Mouse (Mus musculus): ENCODE results near the gene Krt15. TPM values are rescaled to one million over a fixed set of nuclear protein-coding genes. Genes with fewer than 3 reads are reported as not detected.

Gene Krt15
- total and polyA plus RNA-seq, 3 experiments, result 0.23 to 5.0 TPM; not detected in 1

DNA sequence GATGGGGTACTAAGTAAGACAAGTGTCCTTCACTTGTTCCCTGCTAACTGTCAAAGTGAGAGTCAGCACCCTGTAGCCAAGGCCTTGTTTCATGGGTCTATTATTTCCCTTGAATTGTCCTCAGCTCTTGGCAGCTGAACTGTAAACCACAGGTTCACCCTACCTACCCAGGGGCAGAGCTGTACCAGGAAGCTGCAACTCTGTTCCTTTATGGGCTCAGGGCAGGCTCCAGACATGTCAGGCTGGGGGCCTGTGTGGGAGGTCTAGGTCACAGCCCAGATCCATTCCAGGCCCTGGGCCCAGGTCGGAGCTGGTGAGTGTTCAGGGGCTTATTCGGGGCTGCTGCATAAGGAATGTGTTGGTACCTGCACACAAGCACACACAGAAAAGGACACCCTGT, 3.7 kb upstream of the Krt15 start:
- DNase-seq, result no peak
- Histone ChIP-seq H3K36me3 (ENCODE audit: control insufficient read depth, insufficient read depth, low read length) (no peaks in the 10 kb centered on the region), H3K79me2 (replicated peaks; ENCODE audit: control insufficient read depth, insufficient read depth, low read length) (no peaks in the 10 kb centered on the region), H3K27ac (no peak overlapping the region), H3K4me1 (ENCODE audit: control insufficient read depth, insufficient read depth, low read length) (no peaks in the 10 kb centered on the region), H3K4me3 (no peak overlapping the region), H3K27me3 (ENCODE audit: control insufficient read depth, insufficient read depth, low read length) (no peaks in the 10 kb centered on the region), H3K9ac (ENCODE audit: low read depth, low read length) (no peak overlapping the region)
- intact Hi-C loops (cut with DNase I), result no loop called here
- TF ChIP-seq CTCF (IDR thresholded peaks at IDR 0.05) (no peak), EP300 (IDR thresholded peaks at IDR 0.05; ENCODE audit: insufficient read depth, low read depth, low read length) (no peak), POLR2A (IDR thresholded peaks at IDR 0.05; ENCODE audit: insufficient read depth, low read depth, low read length) (no peak)
- 72% methylated on average over 2 of the region's 2 CpGs for WGBS

- Histone ChIP-seq H3K79me2 (replicated peaks; ENCODE audit: control insufficient read depth, insufficient read depth, low read length) (no peaks in the 10 kb centered on the region), H3K36me3 (ENCODE audit: control insufficient read depth, insufficient read depth, low read length) (no peaks in the 10 kb centered on the region), H3K4me3 (no peak overlapping the region), H3K9ac (ENCODE audit: low read depth, low read length) (no peak overlapping the region), H3K4me1 (ENCODE audit: control insufficient read depth, insufficient read depth, low read length) (no peaks in the 10 kb centered on the region), H3K27me3 (ENCODE audit: control insufficient read depth, insufficient read depth, low read length) (no peaks in the 10 kb centered on the region), H3K27ac (no peak overlapping the region)
- intact Hi-C loops (cut with DNase I), result no loop called here
- WGBS, result 78% methylated on average over 7 of the region's 7 CpGs
- TF ChIP-seq POLR2A (IDR thresholded peaks at IDR 0.05; ENCODE audit: insufficient read depth, low read depth, low read length), result no peak
- no peak for TF ChIP-seq CTCF (IDR thresholded peaks at IDR 0.05)
- TF ChIP-seq EP300 (IDR thresholded peaks at IDR 0.05; ENCODE audit: insufficient read depth, low read depth, low read length), result no peak
- no peak for DNase-seq
Measured at GRCm38 (mm10) chr11:100138809-100139208, 3.1 kb upstream of the Krt15 start.

DNA sequence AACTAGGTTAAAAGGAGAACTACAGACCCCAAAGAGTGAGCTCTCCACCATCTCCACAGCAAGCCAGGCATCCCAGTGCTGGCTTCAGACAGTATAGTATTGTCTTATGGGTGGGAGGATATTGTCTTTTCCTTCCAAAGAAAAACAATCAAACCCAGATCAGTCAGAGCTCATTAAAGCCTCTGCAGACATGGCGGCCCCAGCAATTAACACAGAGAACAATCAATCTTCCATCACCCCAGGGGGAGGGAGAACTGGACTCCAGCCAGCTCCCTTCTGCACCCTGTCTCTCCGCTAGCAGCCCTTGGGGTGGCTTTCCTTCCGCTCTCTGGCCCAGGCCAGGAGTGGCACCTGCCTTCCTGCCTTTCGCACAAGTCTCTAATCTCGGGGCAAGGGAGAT, 2.0 kb upstream of the Krt15 start:
- intact Hi-C loops (cut with DNase I), result no loop called here
- 50% methylated on average over 5 of the region's 5 CpGs for WGBS

GRCm38 (mm10) chr11:100136559-100136958, 831 bp upstream of the Krt15 start:
- Histone ChIP-seq H3K9ac (ENCODE audit: low read depth, low read length) (no peak overlapping the region), H3K27me3 (ENCODE audit: control insufficient read depth, insufficient read depth, low read length) (no peaks in the 10 kb centered on the region), H3K4me1 (ENCODE audit: control insufficient read depth, insufficient read depth, low read length) (no peaks in the 10 kb centered on the region), H3K27ac (no peak overlapping the region), H3K36me3 (ENCODE audit: control insufficient read depth, insufficient read depth, low read length) (no peaks in the 10 kb centered on the region), H3K4me3 (no peak overlapping the region), H3K79me2 (replicated peaks; ENCODE audit: control insufficient read depth, insufficient read depth, low read length) (no peaks in the 10 kb centered on the region)
- intact Hi-C loops (cut with DNase I), result no loop called here
- 37% methylated on average over 5 of the region's 5 CpGs for WGBS
- TF ChIP-seq EP300 (IDR thresholded peaks at IDR 0.05; ENCODE audit: insufficient read depth, low read depth, low read length) (no peak), CTCF (IDR thresholded peaks at IDR 0.05) (no peak), POLR2A (IDR thresholded peaks at IDR 0.05; ENCODE audit: insufficient read depth, low read depth, low read length) (no peak)
- no peak for DNase-seq

More for the DNA sequence above, 2.0 kb upstream of the Krt15 start:
- TF ChIP-seq POLR2A (IDR thresholded peaks at IDR 0.05; ENCODE audit: insufficient read depth, low read depth, low read length) (no peak), EP300 (IDR thresholded peaks at IDR 0.05; ENCODE audit: insufficient read depth, low read depth, low read length) (no peak), CTCF (IDR thresholded peaks at IDR 0.05) (no peak)
- H3K9ac ChIP-seq (ENCODE audit: low read depth, low read length), result no peak overlapping the region
- H3K27me3 ChIP-seq (ENCODE audit: control insufficient read depth, insufficient read depth, low read length), result no peaks in the 10 kb centered on the region
- H3K79me2 ChIP-seq (replicated peaks; ENCODE audit: control insufficient read depth, insufficient read depth, low read length), result no peaks in the 10 kb centered on the region
- DNase-seq, result no peak
- H3K27ac ChIP-seq, result no peak overlapping the region
- H3K4me1 ChIP-seq (ENCODE audit: control insufficient read depth, insufficient read depth, low read length), result no peaks in the 10 kb centered on the region
- H3K4me3 ChIP-seq, result no peak overlapping the region
- H3K36me3 ChIP-seq (ENCODE audit: control insufficient read depth, insufficient read depth, low read length), result no peaks in the 10 kb centered on the region

- no peaks in the 10 kb centered on the region for H3K27me3 ChIP-seq (ENCODE audit: control insufficient read depth, insufficient read depth, low read length)
- H3K4me1 ChIP-seq (ENCODE audit: control insufficient read depth, insufficient read depth, low read length), result no peaks in the 10 kb centered on the region
- no peaks in the 10 kb centered on the region for H3K79me2 ChIP-seq (replicated peaks; ENCODE audit: control insufficient read depth, insufficient read depth, low read length)
- no peak overlapping the region for H3K27ac ChIP-seq
- intact Hi-C loops (cut with DNase I), result no loop called here
- no peaks in the 10 kb centered on the region for H3K36me3 ChIP-seq (ENCODE audit: control insufficient read depth, insufficient read depth, low read length)
- TF ChIP-seq POLR2A (IDR thresholded peaks at IDR 0.05; ENCODE audit: insufficient read depth, low read depth, low read length) (no peak), CTCF (IDR thresholded peaks at IDR 0.05) (no peak), EP300 (IDR thresholded peaks at IDR 0.05; ENCODE audit: insufficient read depth, low read depth, low read length) (no peak)
- no peak overlapping the region for H3K9ac ChIP-seq (ENCODE audit: low read depth, low read length)
- 76% methylated on average over 7 of the region's 7 CpGs for WGBS
- DNase-seq, result no peak
- no peak overlapping the region for H3K4me3 ChIP-seq
Measured at GRCm38 (mm10) chr11:100124901-100125300, 10.8 kb downstream of the Krt15 start.

DNA sequence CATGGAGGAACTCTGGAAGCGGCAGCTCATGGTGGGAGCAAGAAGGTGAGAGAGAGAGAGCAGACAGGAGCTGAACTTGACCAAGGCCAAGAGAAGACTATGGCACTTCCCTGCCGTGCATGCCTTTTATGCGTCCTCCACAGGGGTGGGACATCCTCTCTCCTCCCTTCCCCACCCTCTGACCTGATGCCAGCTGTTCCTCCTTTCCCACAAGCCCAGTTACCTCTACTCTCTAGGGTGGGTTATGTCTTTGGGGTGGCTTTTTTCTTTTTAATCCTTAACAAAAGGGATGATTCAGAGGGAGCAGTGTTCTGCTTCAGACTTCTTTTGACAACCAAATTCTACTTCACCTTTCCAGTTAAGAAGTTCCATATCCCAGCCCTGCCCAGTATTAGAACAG, 14.3 kb downstream of the Krt15 start, which contains the start of gene Krt13:
TSS of gene Krt13 (minus strand) at position 101 of the 400 bp plus-strand sequence.
- WGBS, result 80% methylated on average over 3 of the region's 3 CpGs
- Histone ChIP-seq H3K27me3 (ENCODE audit: control insufficient read depth, insufficient read depth, low read length) (no peaks in the 10 kb centered on the region), H3K4me1 (ENCODE audit: control insufficient read depth, insufficient read depth, low read length) (no peaks in the 10 kb centered on the region), H3K79me2 (replicated peaks; ENCODE audit: control insufficient read depth, insufficient read depth, low read length) (no peaks in the 10 kb centered on the region), H3K27ac (no peak within 1 kb of the TSS), H3K4me3 (no peak within 1 kb of the TSS), H3K9ac (ENCODE audit: low read depth, low read length) (no peak within 1 kb of the TSS), H3K36me3 (ENCODE audit: control insufficient read depth, insufficient read depth, low read length) (no peaks in the 10 kb centered on the region)
- TF ChIP-seq POLR2A (IDR thresholded peaks at IDR 0.05; ENCODE audit: insufficient read depth, low read depth, low read length) (no peak), EP300 (IDR thresholded peaks at IDR 0.05; ENCODE audit: insufficient read depth, low read depth, low read length) (no peak), CTCF (IDR thresholded peaks at IDR 0.05) (no peak)
- intact Hi-C loops (cut with DNase I), result no loop called here
- no peak for DNase-seq

Measured in heart, adult 2 months (tissue).